Mouse (Mus musculus): ENCODE results near the gene 1700017B05Rik. TPM values are rescaled to one million over a fixed set of nuclear protein-coding genes. Genes with fewer than 3 reads are reported as not detected.
A peak's percentile ranks its signal among the peaks of the same experiment; 100 is the strongest.

1700017B05Rik gene
- polyA plus RNA-seq, 1 experiment from 2014 or later = 10.1 TPM

DNA sequence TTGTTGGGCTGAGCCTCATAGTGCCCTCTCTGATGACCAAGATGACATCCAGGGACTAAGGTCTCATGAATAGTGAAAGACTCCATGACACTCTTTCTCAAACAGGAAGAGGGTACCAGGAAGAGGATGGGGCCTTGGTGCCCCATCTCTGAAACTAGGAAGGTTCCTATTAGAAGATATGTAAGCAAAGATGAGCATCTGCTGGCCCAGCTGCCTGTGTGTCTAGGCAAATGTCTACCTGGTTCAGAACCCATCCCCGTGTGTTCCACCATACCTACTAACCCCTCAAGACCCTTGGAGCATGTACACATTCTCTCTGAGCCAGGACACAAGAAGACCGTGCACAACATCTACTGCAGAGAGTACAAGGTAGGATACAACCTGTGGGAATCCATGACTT lies 26.2 kb downstream of the 1700017B05Rik start, which contains the start of gene Trcg1:
Gene Trcg1, plus strand, starts transcription at position 301 of the 400 bp plus-strand sequence.
- Histone ChIP-seq H3K4me2 (ENCODE audit: low read depth, low read length) (no peak within 1 kb of the TSS), H3K9me3 (ENCODE audit: low read length) (no peaks in the 10 kb centered on the region), H3K36me3 (replicated peaks; ENCODE audit: insufficient read depth, low read length) (no peaks in the 10 kb centered on the region), H3K27ac (ENCODE audit: low read depth) (no peak within 1 kb of the TSS), H3K4me3 (ENCODE audit: low read depth, low read length) (no peak within 1 kb of the TSS), H3K27me3 (ENCODE audit: insufficient read depth, low read length) (no peaks in the 10 kb centered on the region), H3K4me1 (ENCODE audit: insufficient read depth) (peaks cover 22% of the 10 kb centered on the region), H3K9ac (replicated peaks) (no peak within 1 kb of the TSS)
- DNase-seq = no peak
- TF ChIP-seq CTCF (IDR thresholded peaks at IDR 0.05; ENCODE audit: low read depth) (no peak), EP300 (IDR thresholded peaks at IDR 0.05; ENCODE audit: low read depth) (no peak)
- ATAC-seq = no peak
- WGBS (ENCODE audit: insufficient replicate concordance) = 90% methylated on average over 2 of the region's 2 CpGs

DNA sequence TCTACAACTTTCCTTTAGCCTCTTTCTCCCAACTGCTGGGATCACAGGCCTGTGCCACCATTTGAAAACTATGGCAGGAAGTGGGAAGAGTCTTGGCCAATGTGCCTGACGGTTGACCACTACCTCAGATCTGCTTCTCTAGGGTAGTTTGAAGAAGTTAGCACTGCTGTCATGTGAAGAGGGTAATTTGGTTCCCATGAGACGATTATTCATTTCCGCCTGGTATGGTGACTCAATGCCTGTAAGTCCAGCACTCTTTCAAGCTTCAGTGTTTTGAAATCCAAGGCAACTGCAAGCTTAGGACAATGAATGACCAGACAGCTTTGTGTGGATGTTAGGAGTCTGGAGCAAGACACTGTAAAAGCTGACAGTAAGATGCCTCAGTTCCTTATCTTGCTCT lies 28.6 kb downstream of the 1700017B05Rik start:
- Histone ChIP-seq H3K4me2 (ENCODE audit: low read depth, low read length) (no peak overlapping the region), H3K4me3 (ENCODE audit: low read depth, low read length) (no peak overlapping the region), H3K9ac (replicated peaks) (no peak overlapping the region), H3K9me3 (ENCODE audit: low read length) (no peaks in the 10 kb centered on the region), H3K4me1 (ENCODE audit: insufficient read depth) (peaks cover 22% of the 10 kb centered on the region), H3K27me3 (ENCODE audit: insufficient read depth, low read length) (no peaks in the 10 kb centered on the region), H3K27ac (ENCODE audit: low read depth) (no peak overlapping the region), H3K36me3 (replicated peaks; ENCODE audit: insufficient read depth, low read length) (no peaks in the 10 kb centered on the region)
- DNase-seq (no peak), ATAC-seq (no peak)
- 58% methylated on average over 3 of the region's 3 CpGs for WGBS (ENCODE audit: insufficient replicate concordance)
- no peak for TF ChIP-seq CTCF (IDR thresholded peaks at IDR 0.05; ENCODE audit: low read depth)
- no peak for TF ChIP-seq EP300 (IDR thresholded peaks at IDR 0.05; ENCODE audit: low read depth)

DNA sequence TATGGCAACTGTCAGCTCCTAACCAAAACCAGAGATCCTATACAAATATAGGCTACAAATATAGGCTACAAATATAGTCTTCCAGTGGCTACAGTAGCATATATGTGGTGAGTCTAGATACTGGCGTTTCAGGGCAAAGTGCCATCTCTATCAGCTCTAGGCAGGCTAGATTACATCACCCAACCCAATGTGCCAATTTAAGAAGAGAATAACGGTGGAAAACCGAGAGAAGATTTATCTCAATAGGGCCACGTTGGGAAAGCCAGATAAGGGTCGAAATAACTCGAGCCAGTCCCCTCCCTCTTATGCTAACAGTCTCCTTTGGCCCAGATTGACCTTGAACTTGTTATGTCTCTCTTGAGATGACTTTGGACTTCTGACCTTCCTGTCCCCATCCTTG lies 29.3 kb downstream of the 1700017B05Rik start:
- Histone ChIP-seq H3K9ac (replicated peaks) (no peak overlapping the region), H3K4me3 (ENCODE audit: low read depth, low read length) (no peak overlapping the region), H3K27me3 (ENCODE audit: insufficient read depth, low read length) (no peaks in the 10 kb centered on the region), H3K27ac (ENCODE audit: low read depth) (no peak overlapping the region), H3K9me3 (ENCODE audit: low read length) (no peaks in the 10 kb centered on the region), H3K4me1 (ENCODE audit: insufficient read depth) (peaks cover 22% of the 10 kb centered on the region), H3K4me2 (ENCODE audit: low read depth, low read length) (peak overlapping the region; percentile 18; the same call in 1 of the 2 replicates), H3K36me3 (replicated peaks; ENCODE audit: insufficient read depth, low read length) (no peaks in the 10 kb centered on the region)
- WGBS (ENCODE audit: insufficient replicate concordance) = 24% methylated on average over 6 of the region's 6 CpGs
- TF ChIP-seq CTCF (IDR thresholded peaks at IDR 0.05; ENCODE audit: low read depth) (no peak), EP300 (IDR thresholded peaks at IDR 0.05; ENCODE audit: low read depth) (peak; percentile 97)
- DNase-seq = no peak
- ATAC-seq = peak; percentile 50

DNA sequence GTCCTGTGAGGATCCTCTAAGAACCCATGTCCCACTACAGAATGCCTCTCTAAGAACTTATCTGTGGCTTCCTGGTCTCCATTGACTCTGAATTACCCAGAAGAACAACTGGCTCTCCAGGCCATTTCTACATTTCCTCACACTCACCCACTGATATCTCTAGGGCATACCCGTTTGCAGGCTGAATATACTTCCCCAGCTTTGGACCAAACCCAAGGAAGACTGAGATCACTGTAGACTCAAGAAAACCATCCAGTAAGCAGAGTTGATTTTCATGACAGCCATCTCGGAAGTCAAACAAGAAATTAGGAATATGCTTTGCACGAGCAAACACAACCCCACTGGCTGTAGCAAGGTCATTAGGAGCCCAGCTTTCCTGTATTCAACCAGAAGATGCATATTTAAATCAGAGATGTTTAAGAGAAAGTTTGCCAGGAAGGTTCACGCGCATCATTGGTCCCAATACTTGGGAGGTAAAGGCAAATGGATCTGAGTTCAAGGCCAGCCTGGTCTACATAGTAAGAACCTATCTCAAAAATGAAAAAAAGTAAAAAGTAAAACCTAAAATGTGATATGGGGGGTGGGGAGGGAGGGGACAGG lies 30.0 kb downstream of the 1700017B05Rik start:
- Histone ChIP-seq H3K4me3 (ENCODE audit: low read depth, low read length) (no peak overlapping the region), H3K27me3 (ENCODE audit: insufficient read depth, low read length) (no peaks in the 10 kb centered on the region), H3K4me1 (ENCODE audit: insufficient read depth) (peaks cover 22% of the 10 kb centered on the region), H3K27ac (ENCODE audit: low read depth) (no peak overlapping the region), H3K9me3 (ENCODE audit: low read length) (no peaks in the 10 kb centered on the region), H3K36me3 (replicated peaks; ENCODE audit: insufficient read depth, low read length) (no peaks in the 10 kb centered on the region), H3K9ac (replicated peaks) (no peak overlapping the region), H3K4me2 (ENCODE audit: low read depth, low read length) (peak overlapping the region; percentile 18; the same call in 1 of the 2 replicates)
- ATAC-seq (no peak), DNase-seq (no peak)
- WGBS (ENCODE audit: insufficient replicate concordance) = 78% methylated on average over 5 of the region's 5 CpGs
- no peak for TF ChIP-seq EP300 (IDR thresholded peaks at IDR 0.05; ENCODE audit: low read depth)
- no peak for TF ChIP-seq CTCF (IDR thresholded peaks at IDR 0.05; ENCODE audit: low read depth)

DNA sequence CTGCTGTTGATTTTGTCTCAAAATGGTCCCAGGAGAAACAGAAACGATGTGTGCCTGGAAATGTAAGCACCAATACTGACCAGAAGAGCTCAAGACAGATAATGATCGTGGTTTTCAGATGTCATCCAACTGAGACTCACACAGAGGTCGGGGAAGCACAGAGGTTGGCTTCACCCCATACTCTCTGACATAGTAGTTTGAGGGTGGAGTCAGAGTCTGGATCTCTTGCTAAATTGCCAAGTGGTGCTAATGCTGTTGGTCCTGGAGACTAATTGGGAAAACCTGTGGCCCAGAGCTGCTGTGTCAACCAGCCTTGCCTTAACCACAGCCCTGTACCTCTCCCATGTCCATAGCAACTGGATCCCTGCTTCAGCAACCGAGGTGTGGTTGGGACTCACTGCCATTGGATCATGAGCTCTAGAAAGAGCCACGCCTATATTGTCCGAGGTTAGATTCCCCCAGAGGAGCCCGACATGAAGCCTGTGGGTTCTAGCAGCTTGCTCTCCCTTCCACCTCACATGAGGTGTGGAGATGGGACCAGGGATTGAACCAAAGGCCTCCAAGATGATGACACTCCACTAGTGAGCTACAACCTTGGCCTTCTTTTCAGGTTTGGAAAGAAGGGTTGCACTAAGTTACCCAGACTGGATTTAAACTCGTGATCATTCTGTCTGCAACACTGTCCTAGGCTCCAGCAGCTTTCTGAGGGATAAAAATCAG lies 30.7 kb downstream of the 1700017B05Rik start:
- TF ChIP-seq CTCF (IDR thresholded peaks at IDR 0.05; ENCODE audit: low read depth) (no peak), EP300 (IDR thresholded peaks at IDR 0.05; ENCODE audit: low read depth) (no peak)
- ATAC-seq (no peak), DNase-seq (no peak)
- no peaks in the 10 kb centered on the region for H3K27me3 ChIP-seq (ENCODE audit: insufficient read depth, low read length)
- no peak overlapping the region for H3K9ac ChIP-seq (replicated peaks)
- H3K9me3 ChIP-seq (ENCODE audit: low read length) = no peaks in the 10 kb centered on the region
- peaks cover 22% of the 10 kb centered on the region for H3K4me1 ChIP-seq (ENCODE audit: insufficient read depth)
- no peak overlapping the region for H3K4me3 ChIP-seq (ENCODE audit: low read depth, low read length)
- no peak overlapping the region for H3K4me2 ChIP-seq (ENCODE audit: low read depth, low read length)
- no peaks in the 10 kb centered on the region for H3K36me3 ChIP-seq (replicated peaks; ENCODE audit: insufficient read depth, low read length)
- no peak overlapping the region for H3K27ac ChIP-seq (ENCODE audit: low read depth)
- 64% methylated on average over 8 of the region's 8 CpGs for WGBS (ENCODE audit: insufficient replicate concordance)

DNA sequence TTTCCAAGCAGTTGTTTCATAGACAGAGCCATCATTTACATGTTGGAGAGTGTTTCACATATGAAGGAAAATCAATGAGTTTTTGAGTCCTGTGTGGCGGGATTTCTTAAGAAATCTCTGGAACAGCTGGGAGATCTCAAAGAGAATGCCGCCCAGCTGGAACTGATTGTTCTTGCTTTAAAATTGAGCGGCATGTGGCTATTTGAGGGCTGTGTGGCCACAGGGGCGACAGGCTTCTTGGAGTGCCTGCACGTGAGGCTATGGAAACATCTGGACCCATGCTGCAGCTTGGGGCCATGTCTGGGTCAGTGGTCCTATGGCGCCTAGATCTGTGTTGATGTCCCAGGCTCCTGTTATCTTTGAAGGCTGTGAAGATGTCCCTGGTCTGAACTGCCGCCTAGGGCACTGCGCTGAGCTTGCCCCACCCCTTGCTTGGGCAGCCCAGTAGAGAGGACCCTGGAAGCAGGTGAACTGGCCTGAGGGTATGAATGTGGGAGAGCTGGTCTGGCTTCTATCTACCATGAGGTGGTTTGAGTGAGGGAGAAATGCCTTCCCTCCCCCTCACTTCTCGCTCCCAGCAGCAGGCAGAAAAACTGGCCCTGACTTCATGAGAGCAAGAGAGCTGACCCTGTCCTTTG lies 32.1 kb downstream of the 1700017B05Rik start:
- H3K27ac ChIP-seq (ENCODE audit: low read depth) = no peak overlapping the region
- H3K27me3 ChIP-seq (ENCODE audit: insufficient read depth, low read length) = no peaks in the 10 kb centered on the region
- no peak overlapping the region for H3K4me3 ChIP-seq (ENCODE audit: low read depth, low read length)
- H3K9me3 ChIP-seq (ENCODE audit: low read length) = no peaks in the 10 kb centered on the region
- H3K4me2 ChIP-seq (ENCODE audit: low read depth, low read length) = no peak overlapping the region
- H3K36me3 ChIP-seq (replicated peaks; ENCODE audit: insufficient read depth, low read length) = no peaks in the 10 kb centered on the region
- H3K4me1 ChIP-seq (ENCODE audit: insufficient read depth) = peaks cover 22% of the 10 kb centered on the region
- no peak for TF ChIP-seq CTCF (IDR thresholded peaks at IDR 0.05; ENCODE audit: low read depth)
- no peak for TF ChIP-seq EP300 (IDR thresholded peaks at IDR 0.05; ENCODE audit: low read depth)
- DNase-seq = no peak
- 79% methylated on average over 9 of the region's 9 CpGs for WGBS (ENCODE audit: insufficient replicate concordance)
- no peak overlapping the region for H3K9ac ChIP-seq (replicated peaks)
- no peak for ATAC-seq
